Mouse (Mus musculus): Measurements from ENCODE around the gene Cpne7. TPM values are rescaled to one million over a fixed set of nuclear protein-coding genes. Genes with fewer than 3 reads are reported as not detected.

Gene Cpne7
- polyA plus RNA-seq (2015; fragmentation: Nextera tagmentation; extraction: Ambion mirVana) = 4.3 and 4.5 TPM in 2 replicates

GRCm38 (mm10) chr8:123117127-123117731 is at the start of gene Cpne7:
Cpne7 (plus strand) TSS chr8:123117374.
- peaks cover 16% of the 10 kb centered on the region for H3K4me1 ChIP-seq (replicated peaks)
- H3K36me3 ChIP-seq = no peaks in the 10 kb centered on the region
- H3K4me2 ChIP-seq = peak within 1 kb of the TSS; percentile 88
- no peaks in the 10 kb centered on the region for H3K9me3 ChIP-seq
- no peak within 1 kb of the TSS for H3K27ac ChIP-seq (replicated peaks)
- peak; percentile 59; the same call in 1 of the 2 replicates for ATAC-seq (ENCODE audit: low FRiP score, low read depth)
- H3K9ac ChIP-seq = peak within 1 kb of the TSS; percentile 44
- WGBS = under 1% methylated on average over 45 of the region's 51 CpGs
- peaks cover 44% of the 10 kb centered on the region for H3K27me3 ChIP-seq
- H3K4me3 ChIP-seq = peak within 1 kb of the TSS; percentile 44

- H3K27ac ChIP-seq (replicated peaks) = no peak overlapping the region
- no peaks in the 10 kb centered on the region for H3K9me3 ChIP-seq
- H3K9ac ChIP-seq = no peak overlapping the region
- 73% methylated on average over 4 of the region's 4 CpGs for WGBS
- H3K4me2 ChIP-seq = no peak overlapping the region
- no peak for ATAC-seq (ENCODE audit: low FRiP score, low read depth)
- peaks cover 31% of the 10 kb centered on the region for H3K36me3 ChIP-seq
- no peak overlapping the region for H3K4me3 ChIP-seq
- no peaks in the 10 kb centered on the region for H3K27me3 ChIP-seq
- H3K4me1 ChIP-seq (replicated peaks) = peaks cover 16% of the 10 kb centered on the region
These were observed 46.0 kb upstream of the Cpne7 start for GRCm38 (mm10) chr8:123071176-123071575.

DNA sequence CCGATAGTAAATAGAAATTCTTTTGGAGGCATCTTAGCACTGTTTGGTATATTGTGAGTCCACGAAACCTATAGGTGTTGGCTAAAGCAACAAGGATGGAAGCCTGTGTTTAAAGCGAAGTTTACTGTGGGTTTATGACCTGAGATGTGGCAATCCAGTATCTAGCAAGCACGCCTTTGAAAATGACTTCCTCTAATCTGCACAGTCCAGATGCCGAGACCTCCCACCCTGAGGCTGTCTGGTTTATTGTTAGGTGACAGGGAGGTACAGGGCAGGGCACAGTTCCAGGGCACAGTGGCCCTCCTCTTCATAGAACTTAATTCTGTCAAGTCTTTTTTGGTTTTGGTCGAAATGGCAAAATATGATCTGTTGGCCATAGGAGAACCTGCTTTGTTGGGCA is 40.0 kb upstream of the Cpne7 start:
- Histone ChIP-seq H3K27ac (replicated peaks) (no peak overlapping the region), H3K36me3 (peaks cover 73% of the 10 kb centered on the region), H3K4me2 (no peak overlapping the region), H3K9me3 (no peaks in the 10 kb centered on the region), H3K9ac (no peak overlapping the region), H3K4me1 (replicated peaks) (no peaks in the 10 kb centered on the region), H3K4me3 (no peak overlapping the region), H3K27me3 (no peaks in the 10 kb centered on the region)
- no peak for ATAC-seq (ENCODE audit: low FRiP score, low read depth)
- 92% methylated on average over 6 of the region's 6 CpGs for WGBS

- no peak for ATAC-seq (ENCODE audit: low FRiP score, low read depth)
- H3K36me3 ChIP-seq = peaks cover 77% of the 10 kb centered on the region
- H3K27me3 ChIP-seq = no peaks in the 10 kb centered on the region
- H3K4me2 ChIP-seq = no peak overlapping the region
- no peak overlapping the region for H3K4me3 ChIP-seq
- 85% methylated on average over 6 of the region's 6 CpGs for WGBS
- no peaks in the 10 kb centered on the region for H3K9me3 ChIP-seq
- H3K9ac ChIP-seq = no peak overlapping the region
- no peaks in the 10 kb centered on the region for H3K4me1 ChIP-seq (replicated peaks)
- 0 out of 2 replicates have a peak overlapping the region, but pooled peaks have one; percentile 30 for H3K27ac ChIP-seq (replicated peaks)
These were observed 34.2 kb upstream of the Cpne7 start for GRCm38 (mm10) chr8:123082993-123083392.

- ATAC-seq (ENCODE audit: low FRiP score, low read depth) = no peak; the same call in 1 of the 2 replicates
These were observed 33.6 kb upstream of the Cpne7 start for GRCm38 (mm10) chr8:123083610-123084009.

GRCm38 (mm10) chr8:123087289-123087688 is 29.9 kb upstream of the Cpne7 start:
- Histone ChIP-seq H3K4me2 (no peak overlapping the region), H3K4me3 (no peak overlapping the region), H3K27me3 (no peaks in the 10 kb centered on the region), H3K9ac (no peak overlapping the region), H3K4me1 (replicated peaks) (no peaks in the 10 kb centered on the region), H3K27ac (replicated peaks) (no peak overlapping the region), H3K9me3 (no peaks in the 10 kb centered on the region), H3K36me3 (peaks cover 81% of the 10 kb centered on the region)
- WGBS = 83% methylated on average over 9 of the region's 9 CpGs
- no peak for ATAC-seq (ENCODE audit: low FRiP score, low read depth)

More at GRCm38 (mm10) chr8:123083610-123084009, 33.6 kb upstream of the Cpne7 start:
- WGBS = 85% methylated on average over 12 of the region's 12 CpGs
- Histone ChIP-seq H3K9me3 (no peaks in the 10 kb centered on the region), H3K4me3 (no peak overlapping the region), H3K9ac (no peak overlapping the region), H3K27me3 (no peaks in the 10 kb centered on the region), H3K4me1 (replicated peaks) (no peaks in the 10 kb centered on the region), H3K27ac (replicated peaks) (no peak overlapping the region), H3K36me3 (peaks cover 75% of the 10 kb centered on the region), H3K4me2 (no peak overlapping the region)

- Histone ChIP-seq H3K4me1 (replicated peaks) (peaks cover 5% of the 10 kb centered on the region; the same call in 1 of the 2 replicates), H3K27ac (replicated peaks) (peak overlapping the region; percentile 72), H3K9me3 (no peaks in the 10 kb centered on the region), H3K4me2 (no peak overlapping the region), H3K9ac (no peak overlapping the region), H3K36me3 (peaks cover 40% of the 10 kb centered on the region), H3K4me3 (no peak overlapping the region), H3K27me3 (no peaks in the 10 kb centered on the region)
- 84% methylated on average over 11 of the region's 11 CpGs for WGBS
- ATAC-seq (ENCODE audit: low FRiP score, low read depth) = no peak
These were observed 20.0 kb upstream of the Cpne7 start for GRCm38 (mm10) chr8:123097216-123097615.

GRCm38 (mm10) chr8:123097786-123098584 is 19.2 kb upstream of the Cpne7 start:
- Histone ChIP-seq H3K27ac (replicated peaks) (peak overlapping the region; percentile 72), H3K4me3 (no peak overlapping the region)

DNA sequence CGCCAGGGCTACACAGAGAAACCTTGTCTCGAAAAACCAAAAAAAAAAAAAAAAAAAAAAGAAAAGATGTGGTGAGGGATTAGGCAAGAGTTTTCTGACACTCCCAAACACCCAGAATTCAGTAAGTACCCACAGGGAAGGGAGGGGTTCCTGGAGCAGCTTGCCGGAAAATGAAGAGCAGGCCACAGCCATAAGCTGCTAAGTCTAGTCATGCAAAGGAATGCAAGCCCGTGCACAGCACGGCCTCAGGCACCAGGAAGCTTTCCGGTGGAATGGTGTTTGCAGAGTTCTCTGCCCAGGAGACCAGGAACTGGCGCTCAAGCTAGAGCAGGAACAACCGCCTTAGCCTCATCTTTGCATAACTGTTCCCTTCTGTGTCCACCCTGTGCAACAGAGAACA is 16.9 kb upstream of the Cpne7 start:
- no peak overlapping the region for H3K9ac ChIP-seq
- H3K4me2 ChIP-seq = no peak overlapping the region
- no peak for ATAC-seq (ENCODE audit: low FRiP score, low read depth)
- peaks cover 23% of the 10 kb centered on the region for H3K4me1 ChIP-seq (replicated peaks)
- peaks cover 39% of the 10 kb centered on the region for H3K36me3 ChIP-seq
- H3K27me3 ChIP-seq = no peaks in the 10 kb centered on the region
- H3K4me3 ChIP-seq = no peak overlapping the region
- H3K9me3 ChIP-seq = no peaks in the 10 kb centered on the region
- no peak overlapping the region for H3K27ac ChIP-seq (replicated peaks)
- 72% methylated on average over 8 of the region's 8 CpGs for WGBS

More at GRCm38 (mm10) chr8:123097786-123098584, 19.2 kb upstream of the Cpne7 start:
- Histone ChIP-seq H3K9me3 (no peaks in the 10 kb centered on the region), H3K36me3 (peaks cover 39% of the 10 kb centered on the region), H3K4me2 (no peak overlapping the region), H3K9ac (no peak overlapping the region), H3K27me3 (no peaks in the 10 kb centered on the region), H3K4me1 (replicated peaks) (peaks cover 6% of the 10 kb centered on the region)
- no peak for ATAC-seq (ENCODE audit: low FRiP score, low read depth)
- WGBS = 76% methylated on average over 12 of the region's 12 CpGs

DNA sequence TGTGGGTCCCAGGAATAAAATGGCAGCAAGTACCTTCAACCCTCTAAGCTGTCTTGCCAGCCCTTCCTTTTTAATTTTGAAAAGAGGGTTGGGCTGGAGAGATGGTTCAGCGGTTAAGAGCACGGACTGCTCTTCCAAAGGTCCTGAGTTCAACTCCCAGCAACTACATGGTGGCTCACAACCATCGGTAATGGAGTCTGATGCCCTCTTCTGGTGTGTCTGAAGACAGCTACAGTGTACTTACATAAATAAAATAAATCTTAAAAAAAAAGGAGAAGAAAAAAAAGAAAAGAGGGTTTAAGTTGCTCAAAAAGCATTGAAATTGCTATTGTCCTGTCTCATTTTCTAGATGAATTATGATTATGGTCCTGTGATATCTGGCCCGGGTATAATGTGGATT is 15.9 kb upstream of the Cpne7 start:
- Histone ChIP-seq H3K9me3 (no peaks in the 10 kb centered on the region), H3K36me3 (peaks cover 40% of the 10 kb centered on the region), H3K9ac (no peak overlapping the region), H3K4me1 (replicated peaks) (peaks cover 23% of the 10 kb centered on the region), H3K27me3 (no peaks in the 10 kb centered on the region), H3K4me3 (peak overlapping the region; percentile 58; the same call in 1 of the 2 replicates), H3K4me2 (peak overlapping the region; percentile 90), H3K27ac (replicated peaks) (no peak overlapping the region)
- 83% methylated on average over 4 of the region's 4 CpGs for WGBS
- ATAC-seq (ENCODE audit: low FRiP score, low read depth) = no peak

DNA sequence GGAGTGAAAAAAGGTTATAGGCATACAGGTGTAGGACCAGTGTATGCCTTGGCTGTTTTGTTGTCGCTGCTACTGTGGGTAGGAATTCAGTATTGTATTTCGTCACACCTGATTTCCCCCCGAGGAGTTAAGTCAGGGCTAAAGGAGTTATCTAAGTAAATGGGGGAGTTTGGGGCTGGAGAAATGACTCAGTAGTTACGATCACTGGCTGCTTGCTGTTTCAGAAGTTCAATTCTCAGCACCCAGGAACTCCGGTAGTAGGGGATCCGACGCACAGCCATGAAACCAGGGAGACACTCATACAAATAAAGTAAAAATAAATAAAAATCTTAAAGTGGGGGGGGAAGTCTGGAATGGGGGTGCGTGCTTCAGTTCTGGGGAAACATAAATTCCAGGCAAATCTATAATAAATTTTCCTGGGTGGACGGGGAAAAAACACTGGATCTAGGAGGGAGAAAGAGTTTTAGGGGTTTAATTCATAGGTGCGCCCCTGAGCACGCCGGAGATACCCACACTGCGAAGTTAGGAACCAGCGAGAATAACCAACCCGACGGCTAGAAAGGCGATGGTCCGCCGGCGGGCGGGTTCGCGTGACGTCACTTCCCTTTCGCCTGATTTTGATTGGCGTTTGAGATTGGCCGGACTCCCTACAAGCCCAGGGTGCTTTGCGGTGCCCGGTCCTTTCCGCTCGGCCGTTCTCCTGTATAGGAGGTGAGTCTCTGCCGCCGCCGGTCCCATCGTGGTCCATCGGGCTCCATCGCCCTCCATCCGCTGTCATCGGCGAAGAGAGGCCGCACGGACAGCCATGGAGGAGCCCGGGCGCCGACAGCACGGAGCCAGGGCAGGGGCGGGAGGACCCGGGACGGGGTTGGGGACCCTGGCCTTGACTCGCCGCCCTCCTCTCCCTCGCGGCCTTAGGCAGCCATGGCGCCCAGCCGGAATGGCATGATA is 15.2 kb upstream of the Cpne7 start, which contains the start of gene Rpl13:
Gene Rpl13 (plus strand): TSS at position 616 of the 951 bp plus-strand sequence.
- Histone ChIP-seq H3K4me2 (peak within 1 kb of the TSS; percentile 90), H3K4me1 (replicated peaks) (peaks cover 23% of the 10 kb centered on the region), H3K4me3 (peak within 1 kb of the TSS; percentile 58), H3K36me3 (peaks cover 36% of the 10 kb centered on the region), H3K27ac (replicated peaks) (peak within 1 kb of the TSS; percentile 91), H3K9ac (peak within 1 kb of the TSS; percentile 96), H3K9me3 (no peaks in the 10 kb centered on the region), H3K27me3 (no peaks in the 10 kb centered on the region)
- WGBS = 2% methylated on average over 55 of the region's 56 CpGs
- peak; percentile 96 for ATAC-seq (ENCODE audit: low FRiP score, low read depth)
